Mouse (Mus musculus) G1E (cell line): ENCODE data around the gene Camk2g.

ENCODE experiments used
- CTCF ChIP-seq: IDR thresholded peaks from 2 replicates; pipeline ENCODE4 v1.5.1; 2012; ENCODE audit warnings: low read depth, low read length, inconsistent platforms, mixed read lengths
- GATA1 ChIP-seq: IDR thresholded peaks from 2 replicates; pipeline ENCODE4 v1.6.1; 2012; ENCODE audit warnings: borderline replicate concordance, low read length, inconsistent platforms, mixed read lengths
- GATA2 ChIP-seq: IDR thresholded peaks from 2 replicates; pipeline ENCODE4 v1.6.1; 2012; ENCODE audit warnings: low read depth, low read length, inconsistent platforms, borderline replicate concordance
- POLR2AphosphoS5 ChIP-seq: IDR thresholded peaks from 2 replicates; pipeline ENCODE4 v1.6.1; 2012; ENCODE audit warnings: low read depth, low read length, inconsistent platforms; ENCODE audit not compliant: insufficient replicate concordance

DNA sequence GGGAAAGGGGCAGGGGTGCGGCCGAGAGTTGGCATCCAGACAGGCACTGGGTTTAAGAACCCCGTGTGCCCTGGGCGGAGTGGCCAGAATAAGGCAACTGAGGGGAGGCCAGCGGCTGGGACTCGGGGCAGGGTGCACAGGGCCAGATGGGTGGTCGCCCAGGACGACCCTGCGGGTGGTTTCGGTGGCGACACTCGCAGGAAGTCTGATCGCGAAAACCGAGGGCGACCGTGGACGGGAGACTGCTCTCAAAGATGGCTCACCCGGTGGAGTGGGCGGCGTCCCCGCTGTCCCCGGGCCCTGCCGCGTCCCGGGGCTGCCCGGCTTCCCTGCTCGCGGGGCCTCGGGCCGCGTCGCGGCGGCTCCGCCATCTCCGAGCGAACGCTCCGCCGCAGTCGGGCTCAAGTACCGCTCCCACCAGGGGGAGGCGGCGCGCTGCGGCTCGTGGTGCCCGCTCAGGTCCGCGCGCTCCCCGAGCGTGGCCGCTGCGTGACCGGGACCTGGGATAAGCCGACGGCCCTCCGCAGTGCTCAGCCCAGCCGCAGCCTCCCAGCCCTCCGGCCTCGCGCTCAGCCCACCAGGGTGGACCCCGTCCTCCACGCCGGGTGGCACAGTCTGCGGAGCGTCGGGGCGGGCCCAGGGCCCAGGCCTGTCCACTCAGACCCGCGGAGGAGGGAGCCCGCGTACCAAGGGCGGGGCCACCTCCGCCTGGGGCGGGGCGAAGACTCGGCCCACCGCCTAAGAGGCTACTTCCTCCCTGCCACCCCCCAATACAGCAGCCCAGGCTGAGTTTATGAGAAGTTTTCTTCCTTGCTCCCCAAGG, 59.7 kb downstream of the Camk2g start, which contains the start of gene Ndst2:
- no peak for TF ChIP-seq CTCF
- TF ChIP-seq POLR2AphosphoS5 = no peak
- TF ChIP-seq GATA1 = no peak
- no peak for TF ChIP-seq GATA2
